Mouse (Mus musculus) erythroblast, embryonic 14.5 days (primary cell): ENCODE results near the gene Dhrs3.

Source experiments
- GATA1 ChIP-seq: IDR thresholded peaks from 2 replicates; pipeline ENCODE4 v1.6.1; 2012; ENCODE audit warnings: low read length, inconsistent platforms, mixed read lengths
- TAL1 ChIP-seq: IDR thresholded peaks from 3 replicates; pipeline ENCODE4 v1.6.1; 2012; ENCODE audit warnings: low read length, inconsistent platforms, mixed read lengths

DNA sequence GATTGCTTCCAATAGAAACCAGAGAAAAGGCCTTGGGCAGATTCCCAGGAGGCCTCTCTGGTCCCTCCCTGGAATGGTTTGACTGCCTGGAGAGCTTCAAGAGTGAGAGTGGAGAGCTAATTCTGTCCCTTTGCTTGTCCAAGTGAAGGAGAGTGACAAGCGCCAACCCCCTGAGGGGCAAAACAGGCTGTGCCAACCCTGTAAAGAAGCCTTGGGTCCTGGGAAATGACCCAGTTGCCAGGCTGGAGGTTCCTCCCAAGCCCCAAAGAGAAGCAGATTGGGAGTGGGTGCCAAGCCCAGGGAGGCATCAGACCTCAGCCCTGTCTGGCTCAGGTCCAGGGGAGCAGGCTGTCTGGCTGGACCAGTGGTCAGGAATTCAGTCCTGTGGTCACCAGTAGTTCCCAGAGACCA, 37.2 kb downstream of the Dhrs3 start:
- TF ChIP-seq GATA1 = no peak
- TF ChIP-seq TAL1 = no peak
